15 mouse cellular contexts compared by ENCODE assay signal in genomic region chr19:15803131-15803889, GRCm38 (mm10).
DNase-seq lines count a peak whose midpoint lies in the region; ATAC-seq lines count a peak whose summit lies in the region.
"Had no signal": no experiment of that assay in that cellular context is flagged by ENCODE, and none has a peak within 500 bp of the region (broad histone marks: within the 10 kb centered on the region; RNA-seq: fewer than 3 reads in every experiment).

No protein-coding gene starts in this region.

- 3% methylated on average over 8 of the region's 8 CpGs for WGBS in forebrain, embryonic 14.5 days
- WGBS in midbrain, embryonic 15.5 days, result 15% methylated on average over 8 of the region's 8 CpGs

- 0 out of 2 replicates have a peak overlapping the region, but pooled peaks have one; percentile 0 for H3K4me2 ChIP-seq in forebrain, embryonic 14.5 days (ENCODE audit: low read length)
- no peak overlapping the region for H3K4me2 ChIP-seq in midbrain, embryonic 15.5 days
- H3K4me2 ChIP-seq: heart, embryonic 15.5 days had no signal

- no peaks in the 10 kb centered on the region for H3K36me3 ChIP-seq in forebrain, embryonic 14.5 days (ENCODE audit: control insufficient read depth, insufficient read depth, low read length)
- H3K36me3 ChIP-seq in midbrain, embryonic 15.5 days (replicated peaks), result no peaks in the 10 kb centered on the region
- H3K36me3 ChIP-seq: heart, embryonic 15.5 days; limb, embryonic 12.5 days had no signal

- DNase-seq in heart, adult 11 months, result peak; percentile 66
- DNase-seq in heart, adult 18-20 months, result no peak
- DNase-seq in embryo, embryonic 10.5 days (ENCODE audit: low spot score), result peak; percentile 68
- peak; percentile 84 for DNase-seq in forebrain, embryonic 14.5 days (ENCODE audit: low spot score)
- no peak for DNase-seq in urinary bladder, postnatal 25 days (ENCODE audit: low spot score)
- DNase-seq in urinary bladder, postnatal 10 days (ENCODE audit: low spot score), result no peak
- DNase-seq in lung, postnatal 10 days, result no peak
- DNase-seq: adrenal gland, postnatal 10 days; cerebellum, adult 11 months; gastrocnemius, postnatal 36 days had no signal

- no peak overlapping the region for H3K9ac ChIP-seq in forebrain, embryonic 14.5 days (ENCODE audit: low read length)
- no peak overlapping the region for H3K9ac ChIP-seq in midbrain, embryonic 15.5 days
- H3K9ac ChIP-seq: heart, embryonic 15.5 days; limb, embryonic 12.5 days had no signal

- H3K4me3 ChIP-seq in forebrain, embryonic 14.5 days (ENCODE audit: low read depth, low read length), result no peak overlapping the region
- no peak overlapping the region for H3K4me3 ChIP-seq in midbrain, embryonic 15.5 days
- H3K4me3 ChIP-seq: heart, embryonic 15.5 days; limb, embryonic 12.5 days had no signal

- peak overlapping the region; percentile 29; the same call in 1 of the 2 replicates for H3K27ac ChIP-seq in forebrain, embryonic 14.5 days (ENCODE audit: low read depth, low read length)
- H3K27ac ChIP-seq in midbrain, embryonic 15.5 days, result peak overlapping the region; percentile 6
- H3K27ac ChIP-seq: heart, embryonic 15.5 days; kidney, postnatal 0 days; limb, embryonic 12.5 days had no signal

- peak; percentile 58 for ATAC-seq in forebrain, embryonic 14.5 days
- peak; percentile 65 for ATAC-seq in midbrain, embryonic 15.5 days (replicated peaks)
- ATAC-seq: inflammation-experienced regulatory T-cells, adult 6 months had no signal

- no peaks in the 10 kb centered on the region for H3K9me3 ChIP-seq in forebrain, embryonic 14.5 days (replicated peaks; ENCODE audit: control insufficient read depth, low read length)
- no peaks in the 10 kb centered on the region for H3K9me3 ChIP-seq in midbrain, embryonic 15.5 days
- H3K9me3 ChIP-seq: heart, embryonic 15.5 days; limb, embryonic 12.5 days had no signal

- peaks cover 5% of the 10 kb centered on the region; the same call in 1 of the 2 replicates for H3K27me3 ChIP-seq in forebrain, embryonic 14.5 days (replicated peaks; ENCODE audit: control insufficient read depth, insufficient read depth, low read length)
- peaks cover 26% of the 10 kb centered on the region for H3K27me3 ChIP-seq in midbrain, embryonic 15.5 days (replicated peaks)

- peaks cover 19% of the 10 kb centered on the region for H3K4me1 ChIP-seq in forebrain, embryonic 14.5 days (ENCODE audit: control insufficient read depth, insufficient read depth, low read length)
- peaks cover 29% of the 10 kb centered on the region for H3K4me1 ChIP-seq in midbrain, embryonic 15.5 days

Comparison
In these comparisons a context has a peak if more than half of its experiments do, and no peak if none do; other contexts are left out.
1. DNase-seq: peak in heart, adult 11 months (single experiment), embryo, embryonic 10.5 days (single experiment) and forebrain, embryonic 14.5 days (single experiment); none in heart, adult 18-20 months (0 of 2), urinary bladder, postnatal 25 days (single experiment), urinary bladder, postnatal 10 days (single experiment) and lung, postnatal 10 days (single experiment).